Mouse (Mus musculus): ENCODE data around the gene Prdm1.
A peak's percentile ranks its signal among the peaks of the same experiment; 100 is the strongest.

The Prdm1 gene

GRCm38 (mm10) chr10:44528291-44529082, at the start of gene Prdm1:
TSS of gene Prdm1 (minus strand) at chr10:44528501.
- no peak for TF ChIP-seq GATA4 (IDR thresholded peaks at IDR 0.05; ENCODE audit: insufficient replicate concordance, low read length)

GRCm38 (mm10) chr10:44565971-44566370, 37.7 kb upstream of the Prdm1 start:
- TF ChIP-seq GATA4 (IDR thresholded peaks at IDR 0.05; ENCODE audit: insufficient replicate concordance, low read length) = no peak

- no peak for TF ChIP-seq GATA4 (IDR thresholded peaks at IDR 0.05; ENCODE audit: insufficient replicate concordance, low read length)
These were observed 36.8 kb upstream of the Prdm1 start for GRCm38 (mm10) chr10:44565109-44565508.

GRCm38 (mm10) chr10:44556845-44557244, 28.5 kb upstream of the Prdm1 start:
- TF ChIP-seq GATA4 (IDR thresholded peaks at IDR 0.05; ENCODE audit: insufficient replicate concordance, low read length) = no peak

- TF ChIP-seq GATA4 (IDR thresholded peaks at IDR 0.05; ENCODE audit: insufficient replicate concordance, low read length) = peak; percentile 70; the same call in 1 of the 2 replicates
These were observed 27.0 kb upstream of the Prdm1 start for GRCm38 (mm10) chr10:44555317-44555716.

- no peak for TF ChIP-seq GATA4 (IDR thresholded peaks at IDR 0.05; ENCODE audit: insufficient replicate concordance, low read length)
These were observed 25.3 kb upstream of the Prdm1 start for GRCm38 (mm10) chr10:44553648-44554047.

GRCm38 (mm10) chr10:44539033-44539578, 10.8 kb upstream of the Prdm1 start:
- TF ChIP-seq GATA4 (IDR thresholded peaks at IDR 0.05; ENCODE audit: insufficient replicate concordance, low read length) = no peak

- TF ChIP-seq GATA4 (IDR thresholded peaks at IDR 0.05; ENCODE audit: insufficient replicate concordance, low read length) = no peak
These were observed 9.8 kb upstream of the Prdm1 start for GRCm38 (mm10) chr10:44538137-44538536.

GRCm38 (mm10) chr10:44530067-44530360, 1.7 kb upstream of the Prdm1 start:
- TF ChIP-seq GATA4 (IDR thresholded peaks at IDR 0.05; ENCODE audit: insufficient replicate concordance, low read length) = no peak

GRCm38 (mm10) chr10:44529218-44530066, 1.1 kb upstream of the Prdm1 start:
- TF ChIP-seq GATA4 (IDR thresholded peaks at IDR 0.05; ENCODE audit: insufficient replicate concordance, low read length) = no peak

GRCm38 (mm10) chr10:44527651-44528050, 650 bp downstream of the Prdm1 start:
- TF ChIP-seq GATA4 (IDR thresholded peaks at IDR 0.05; ENCODE audit: insufficient replicate concordance, low read length) = no peak

- no peak for TF ChIP-seq GATA4 (IDR thresholded peaks at IDR 0.05; ENCODE audit: insufficient replicate concordance, low read length)
These were observed 1.3 kb downstream of the Prdm1 start for GRCm38 (mm10) chr10:44526751-44527591.

- TF ChIP-seq GATA4 (IDR thresholded peaks at IDR 0.05; ENCODE audit: insufficient replicate concordance, low read length) = no peak
These were observed 8.1 kb downstream of the Prdm1 start for GRCm38 (mm10) chr10:44520189-44520588.

- TF ChIP-seq GATA4 (IDR thresholded peaks at IDR 0.05; ENCODE audit: insufficient replicate concordance, low read length) = no peak
These were observed 9.7 kb downstream of the Prdm1 start for GRCm38 (mm10) chr10:44518631-44519030.

- no peak for TF ChIP-seq GATA4 (IDR thresholded peaks at IDR 0.05; ENCODE audit: insufficient replicate concordance, low read length)
These were observed 15.2 kb downstream of the Prdm1 start for GRCm38 (mm10) chr10:44513108-44513507.
